Mouse (Mus musculus) heart, adult 2 months (tissue): ENCODE data around the gene Ptprd.

ENCODE experiments used
- CTCF ChIP-seq: fragments of 200-600 bp; IDR thresholded peaks from 2 replicates; pipeline ENCODE4 v1.8.1; 2022; ENCODE audit warnings: antibody characterized with exemption, mild to moderate bottlenecking, moderate library complexity
- EP300 ChIP-seq: fragments of 200-500 bp; IDR thresholded peaks from 2 replicates; pipeline ENCODE4 v1.6.1; 2011; ENCODE audit warnings: low read depth, low read length, control low read depth; ENCODE audit not compliant: insufficient read depth
- POLR2A ChIP-seq: fragments of 200-500 bp; IDR thresholded peaks from 2 replicates; pipeline ENCODE4 v1.6.1; 2011; ENCODE audit warnings: mild to moderate bottlenecking, low read depth, low read length, control low read depth; ENCODE audit not compliant: insufficient read depth

DNA sequence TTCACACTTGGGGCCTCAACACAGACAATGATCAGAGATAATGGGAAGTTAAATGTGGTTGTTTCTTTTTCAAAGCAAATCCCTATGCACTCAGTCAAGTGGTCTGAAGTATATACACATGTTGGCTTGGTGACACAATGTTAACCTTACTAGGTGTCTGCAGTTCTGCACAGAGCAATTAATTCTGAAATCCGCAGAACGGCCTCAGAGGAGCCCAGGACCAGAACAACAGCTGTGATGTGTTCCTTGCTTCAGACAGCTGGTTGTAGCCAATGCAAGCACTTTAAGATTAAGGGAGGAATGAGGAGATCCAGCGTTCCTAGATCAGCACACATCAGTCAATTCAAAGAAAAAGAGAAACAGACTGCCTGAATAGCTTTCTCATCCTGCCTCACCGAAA lies 1891.9 kb downstream of the Ptprd start:
- TF ChIP-seq CTCF (no peak), EP300 (no peak), POLR2A (no peak)
